8 mouse cellular contexts compared by ENCODE assay signal in genomic region chr7:138398182-138398793, GRCm38 (mm10). TPM values are rescaled to one million over a fixed set of nuclear protein-coding genes. Genes with fewer than 3 reads are reported as not detected.
A peak's percentile ranks its signal among the peaks of the same experiment; 100 is the strongest.
DNase-seq lines count a peak whose midpoint lies in the region; ATAC-seq and TF ChIP-seq lines count a peak whose summit lies in the region.

No protein-coding gene starts in this region.

- no peak for TF ChIP-seq POLR2A in thymus, adult 2 months (IDR thresholded peaks at IDR 0.05; ENCODE audit: control insufficient read depth, extremely low read depth, insufficient read depth, low read length, poor library complexity)

- no peaks in the 10 kb centered on the region for H3K27me3 ChIP-seq in hindbrain, postnatal 0 days (ENCODE audit: insufficient read depth, low read length)
- 0 out of 2 replicates have a peak, but pooled peaks cover 2% of the 10 kb centered on the region for H3K27me3 ChIP-seq in thymus, adult 2 months (ENCODE audit: control insufficient read depth, insufficient read depth, low read length)

- ATAC-seq in frontal cortex, adult (ENCODE audit: low TSS enrichment): peak; percentile 68
- ATAC-seq in hindbrain, postnatal 0 days: peak; percentile 91

- DNase-seq in ZHBTc4 (ENCODE audit: low read depth, low spot score): peak; percentile 91
- DNase-seq in cerebellum, adult 8-10 months: peak; percentile 87
- DNase-seq in hindbrain, postnatal 0 days (ENCODE audit: low spot score): peak; percentile 96
- peak; percentile 71 to 73 for DNase-seq in layer of hippocampus, postnatal 36 days
- DNase-seq in lung, postnatal 4 days: peak; percentile 23 to 37
- peak; percentile 86 for DNase-seq in right cerebral cortex, postnatal 4 days
- DNase-seq in thymus, adult 2 months: no peak

- H3K27ac ChIP-seq in hindbrain, postnatal 0 days: peak overlapping the region; percentile 45; the same call in 1 of the 2 replicates
- H3K27ac ChIP-seq in thymus, adult 2 months (ENCODE audit: control insufficient read depth, insufficient read depth, low read length): no peak overlapping the region

- no peaks in the 10 kb centered on the region for H3K36me3 ChIP-seq in hindbrain, postnatal 0 days (ENCODE audit: insufficient read depth, low read length)
- H3K36me3 ChIP-seq in thymus, adult 2 months (ENCODE audit: control insufficient read depth, insufficient read depth, low read length): no peaks in the 10 kb centered on the region

- no peaks in the 10 kb centered on the region for H3K9me3 ChIP-seq in hindbrain, postnatal 0 days (ENCODE audit: low read length)

- H3K4me1 ChIP-seq in hindbrain, postnatal 0 days (ENCODE audit: insufficient read depth, low read length): no peaks in the 10 kb centered on the region
- no peaks in the 10 kb centered on the region for H3K4me1 ChIP-seq in thymus, adult 2 months (replicated peaks; ENCODE audit: control insufficient read depth, insufficient read depth, low read length)

- under 1% methylated on average over 21 of the region's 21 CpGs for WGBS in hindbrain, postnatal 0 days
- WGBS in thymus, adult 2 months: 8% methylated on average over 21 of the region's 21 CpGs

- TF ChIP-seq CTCF in hindbrain, postnatal 0 days (IDR thresholded peaks at IDR 0.05; ENCODE audit: low read depth): peak; percentile 92
- no peak for TF ChIP-seq CTCF in thymus, adult 2 months (IDR thresholded peaks at IDR 0.05; ENCODE audit: borderline replicate concordance, control insufficient read depth, extremely low read depth, insufficient read depth, low read length, poor library complexity)

- peak overlapping the region; percentile 84 for H3K4me2 ChIP-seq in hindbrain, postnatal 0 days (ENCODE audit: low read depth, low read length)

- H3K9ac ChIP-seq in hindbrain, postnatal 0 days (replicated peaks; ENCODE audit: low read length): peak overlapping the region; percentile 59

- peak overlapping the region; percentile 62 for H3K4me3 ChIP-seq in hindbrain, postnatal 0 days (ENCODE audit: low read length)
- H3K4me3 ChIP-seq in thymus, adult 2 months (ENCODE audit: control insufficient read depth, insufficient read depth, low read length): no peak overlapping the region

RNA-seq across cellular contexts. Expression of gene Tcerg1l, which starts 0.8 kb away (rescaled TPM):
- 28.5 and 33.9 TPM in 2 replicates for total RNA-seq in hindbrain, postnatal 0 days (2014; rRNA removed)
- 22.7 and 25.4 TPM in 2 replicates for polyA plus RNA-seq in hindbrain, postnatal 0 days (2015; fragmentation: Nextera tagmentation; extraction: Ambion mirVana)
- total RNA-seq in layer of hippocampus, postnatal 36 days (2021): 10 to 100 TPM; 10.3 to 12.0 TPM
- 0.80 and 0.85 TPM in 2 replicates for polyA plus RNA-seq in thymus, adult 2 months (2012; rRNA removed)
